Mouse (Mus musculus) thymus, postnatal 25 days (tissue): ENCODE measurements around the gene Fat2.

ENCODE experiments used
- DNase-seq: peaks from one replicate; pipeline ENCODE4 v3.0.0; 2022

Fat2 gene

GRCm38 (mm10) chr11:55329868-55330772 is 6.2 kb downstream of the Fat2 start:
- no peak for DNase-seq

DNA sequence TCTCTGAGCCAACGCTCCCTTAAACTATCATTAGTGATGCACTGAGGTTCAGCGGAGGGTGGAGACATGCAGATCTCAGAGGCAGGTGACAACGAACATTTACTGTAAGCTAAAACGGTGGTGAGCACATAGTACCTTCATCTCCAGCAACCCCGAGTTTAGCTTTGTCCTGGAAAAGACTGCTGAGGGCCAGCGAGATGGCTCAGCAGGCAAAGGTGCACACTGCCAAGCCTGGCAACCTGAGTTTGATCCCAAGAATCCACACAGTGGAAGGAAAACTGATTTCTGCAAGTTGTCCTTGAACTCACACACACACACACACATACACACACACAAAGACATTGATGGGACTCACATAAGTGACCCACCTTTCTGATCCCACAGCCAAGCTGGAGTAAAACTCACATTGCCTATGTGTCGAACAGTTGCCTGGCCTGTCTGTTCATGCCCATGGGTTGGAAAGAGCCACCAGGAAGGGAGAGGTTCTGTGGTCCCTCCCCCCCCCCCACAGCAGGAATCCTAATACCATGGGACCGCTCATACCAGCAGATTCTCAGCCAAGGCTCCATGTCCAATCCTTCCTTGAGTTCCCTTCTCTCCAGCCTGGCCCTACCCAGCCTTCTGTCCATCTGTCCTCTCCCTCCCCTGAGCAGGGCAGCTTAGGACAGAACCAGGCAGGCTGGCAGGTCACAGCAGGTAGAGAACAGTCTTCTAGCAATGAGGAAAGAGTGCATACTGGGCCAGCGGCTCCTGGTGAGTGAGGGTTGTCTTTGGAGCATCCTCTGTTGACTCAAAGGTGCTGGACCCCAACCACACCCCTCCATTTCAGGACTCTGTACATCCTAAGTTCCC is 8.6 kb downstream of the Fat2 start:
- DNase-seq = no peak

DNA sequence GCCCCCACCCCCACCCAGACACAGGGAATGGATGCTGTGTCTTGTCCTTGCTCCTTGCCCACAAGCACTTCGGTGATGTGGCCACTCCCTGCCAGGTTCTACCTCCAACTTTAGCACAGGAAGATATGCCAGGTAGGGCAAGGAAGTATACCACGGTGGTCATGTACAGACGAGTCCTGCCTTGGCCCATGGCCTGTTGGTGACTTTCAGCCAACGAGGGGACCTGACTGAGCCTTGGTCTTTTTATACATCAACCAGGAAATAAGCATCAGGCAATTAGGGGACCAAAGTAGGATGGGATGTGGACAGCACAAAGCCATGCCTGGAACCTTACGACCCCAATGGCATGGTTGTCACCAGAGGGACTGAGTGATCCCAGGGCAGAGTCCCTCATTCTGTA is 9.3 kb downstream of the Fat2 start:
- no peak for DNase-seq

- no peak for DNase-seq
Observed at GRCm38 (mm10) chr11:55326211-55326610, 10.2 kb downstream of the Fat2 start.

DNA sequence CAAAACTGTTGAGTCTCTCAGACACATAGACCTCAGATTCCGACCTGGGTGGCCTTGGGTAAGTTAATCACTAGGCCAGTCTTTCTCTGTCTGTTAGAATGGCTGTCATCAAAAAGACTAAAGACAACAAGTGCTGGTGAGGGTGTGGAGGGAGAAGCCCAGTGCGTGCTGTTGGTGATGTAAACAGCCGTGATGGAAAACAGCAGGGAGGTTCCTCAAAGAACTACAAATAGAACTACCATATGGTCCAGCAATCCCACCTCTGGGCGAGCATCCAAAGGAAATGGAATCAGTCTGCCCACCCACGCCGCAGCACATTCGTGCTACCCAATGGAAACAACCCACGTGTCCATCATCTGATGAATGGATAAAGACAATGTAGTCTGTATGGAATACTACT is 12.5 kb downstream of the Fat2 start:
- no peak for DNase-seq

DNA sequence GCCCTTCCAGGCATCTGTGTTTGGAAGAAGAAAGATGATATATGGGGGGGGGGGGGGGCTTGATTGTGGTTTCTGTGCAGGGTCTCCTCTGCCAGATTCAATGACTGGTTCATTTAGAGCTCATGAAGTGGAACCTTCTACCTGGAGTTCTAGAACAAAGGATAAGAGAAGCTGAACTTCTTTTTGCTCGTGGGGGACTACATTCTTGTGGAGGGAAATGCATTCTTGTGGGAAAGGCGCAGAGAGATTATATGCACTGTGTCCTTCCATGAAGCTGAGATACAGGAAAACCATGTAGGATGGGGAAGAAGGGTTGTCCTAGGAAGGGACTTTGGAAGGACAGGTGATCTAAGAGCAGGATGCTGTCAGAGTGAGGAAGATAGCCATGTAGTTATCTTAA is 15.4 kb downstream of the Fat2 start:
- no peak for DNase-seq

GRCm38 (mm10) chr11:55315966-55316365 is 20.4 kb downstream of the Fat2 start:
- no peak for DNase-seq

DNA sequence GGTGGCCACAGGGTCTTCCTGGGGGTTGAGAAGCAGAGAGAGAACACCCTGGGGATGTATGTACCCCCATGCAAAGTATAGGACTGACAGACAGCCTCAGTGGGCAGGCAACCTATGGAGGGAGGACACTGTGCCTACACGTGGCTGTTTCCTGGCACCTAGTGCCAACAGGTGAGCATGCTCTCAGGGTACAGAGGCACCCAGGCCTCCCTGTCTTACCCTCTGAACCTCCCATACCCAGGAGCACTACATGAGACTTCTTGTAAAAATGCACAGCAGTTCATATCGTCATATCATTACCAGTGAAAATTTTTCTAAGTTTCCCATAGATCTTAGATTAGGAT is 21.7 kb downstream of the Fat2 start:
- no peak for DNase-seq

GRCm38 (mm10) chr11:55313768-55314703 is 22.3 kb downstream of the Fat2 start:
- no peak for DNase-seq

DNA sequence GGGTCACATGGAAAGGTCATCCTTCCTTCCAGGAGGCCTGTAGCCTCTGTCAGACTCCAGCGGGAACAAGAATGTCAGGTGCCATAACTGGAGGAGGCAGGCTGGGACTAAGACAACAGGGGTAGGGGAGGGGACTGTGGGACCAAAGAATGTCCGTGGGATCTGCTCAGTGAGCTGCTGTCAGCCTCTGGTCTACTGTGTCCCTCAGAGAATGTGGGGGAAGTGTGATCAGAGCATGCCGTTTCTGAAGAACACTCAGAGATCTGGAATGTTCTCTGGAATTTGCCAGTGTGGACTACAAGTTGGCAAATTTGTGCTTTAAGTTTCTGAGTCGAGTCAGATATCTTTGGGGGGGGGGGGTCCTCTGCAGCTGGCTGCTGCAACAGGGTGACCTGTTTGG is 34.0 kb downstream of the Fat2 start:
- no peak for DNase-seq

DNA sequence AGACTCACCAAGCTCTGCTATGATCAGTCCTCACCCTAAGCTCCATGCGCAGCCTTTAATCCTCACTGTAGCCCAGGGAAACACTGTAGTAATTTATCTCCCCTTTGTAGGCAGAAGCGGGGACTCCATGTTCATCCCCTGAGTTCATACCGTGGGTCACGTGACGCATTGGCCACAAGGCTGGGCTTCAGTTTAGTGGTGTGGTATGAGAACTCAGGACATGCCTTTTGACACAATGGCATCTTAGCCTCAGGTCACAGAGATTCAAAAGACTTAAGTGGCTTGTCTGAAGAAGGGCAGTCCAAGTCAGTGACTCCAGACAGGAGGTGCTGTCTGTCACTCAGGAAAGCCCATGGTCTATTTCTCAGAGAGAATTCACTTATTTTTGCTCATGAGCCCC is 43.2 kb downstream of the Fat2 start:
- no peak for DNase-seq

- no peak for DNase-seq
Observed at GRCm38 (mm10) chr11:55291901-55292300, 44.5 kb downstream of the Fat2 start.

GRCm38 (mm10) chr11:55289851-55290391 is 46.4 kb downstream of the Fat2 start:
- no peak for DNase-seq

GRCm38 (mm10) chr11:55274756-55275155 is 61.6 kb downstream of the Fat2 start:
- no peak for DNase-seq

DNA sequence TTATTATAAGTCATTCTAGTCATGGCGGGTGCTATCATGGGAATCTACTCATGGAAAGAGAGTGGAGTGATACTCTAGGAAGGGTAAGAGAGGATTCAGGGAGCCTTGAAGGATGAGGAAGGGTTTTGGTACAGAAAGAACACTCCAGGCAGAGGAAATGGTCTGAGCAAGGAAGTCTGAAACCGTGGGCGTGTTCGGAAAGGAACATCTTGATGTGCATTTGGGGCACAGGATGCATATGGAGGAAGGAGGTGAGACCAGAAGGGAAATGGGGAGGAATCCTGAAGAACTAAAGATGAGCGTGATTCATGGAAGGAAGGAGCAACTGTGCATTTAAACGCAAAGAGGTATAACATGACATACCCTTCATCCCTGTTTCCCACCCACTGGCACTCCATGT is 67.8 kb downstream of the Fat2 start:
- DNase-seq = no peak

- no peak for DNase-seq
Observed at GRCm38 (mm10) chr11:55265647-55266046, 70.7 kb downstream of the Fat2 start.

DNA sequence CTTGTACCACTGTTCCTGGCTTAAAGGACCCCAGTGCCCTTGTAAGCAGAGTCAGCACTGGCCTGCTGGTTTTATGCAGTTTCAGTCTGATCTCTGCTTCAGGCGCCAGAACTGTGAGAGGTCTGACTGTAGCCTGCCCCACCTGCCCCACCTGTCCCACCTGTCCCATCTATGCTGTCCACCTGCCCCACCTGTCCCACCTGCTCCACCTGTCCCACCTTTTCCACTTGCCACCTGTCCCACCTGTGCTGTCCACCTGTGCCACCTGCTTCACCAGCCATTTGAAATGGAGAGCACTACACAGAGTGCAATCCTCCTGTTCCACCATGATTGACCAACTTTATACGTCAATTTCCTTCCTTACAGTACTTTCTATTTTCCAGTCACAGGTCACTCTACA is 72.0 kb downstream of the Fat2 start:
- DNase-seq = no peak

DNA sequence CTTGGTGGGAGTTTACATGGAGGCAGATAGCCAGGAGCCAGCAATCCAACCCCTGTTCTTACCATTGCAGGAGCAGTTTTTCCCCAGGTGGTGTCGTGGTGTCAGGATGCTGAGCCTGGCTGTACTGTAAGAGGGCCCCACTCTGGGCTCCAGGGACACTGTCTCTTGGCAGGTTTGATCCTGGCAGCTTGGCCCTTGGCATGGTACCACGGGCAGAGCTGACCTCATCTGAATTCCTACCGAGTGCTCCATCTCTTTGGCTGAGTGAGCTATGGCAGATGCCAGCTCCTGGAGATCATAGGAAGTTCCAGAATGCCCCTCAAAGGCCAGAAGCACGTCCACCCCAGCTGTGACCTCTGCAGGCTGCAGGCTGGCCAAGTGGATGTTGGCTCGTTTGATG is 74.4 kb downstream of the Fat2 start:
- no peak for DNase-seq

- no peak for DNase-seq
Observed at GRCm38 (mm10) chr11:55261105-55261504, 75.3 kb downstream of the Fat2 start.

GRCm38 (mm10) chr11:55253391-55253790 is 83.0 kb downstream of the Fat2 start:
- no peak for DNase-seq

- no peak for DNase-seq
Observed at GRCm38 (mm10) chr11:55250527-55250926, 85.8 kb downstream of the Fat2 start.

- DNase-seq = peak; percentile 68
Observed at GRCm38 (mm10) chr11:55240556-55240955, 95.8 kb downstream of the Fat2 start.

- no peak for DNase-seq
Observed at GRCm38 (mm10) chr11:55239496-55239895, 96.9 kb downstream of the Fat2 start.
